Mouse (Mus musculus) liver, adult 2 months (tissue): ENCODE measurements around the gene Strap. TPM values are rescaled to one million over a fixed set of nuclear protein-coding genes. Genes with fewer than 3 reads are reported as not detected.

Experiments
- DNase-seq: peaks from one replicate; pipeline ENCODE4 v3.0.0-alpha.2; 2011; ENCODE audit warnings: low read depth, low spot score; ENCODE audit errors: extremely low read depth
- H3K27ac ChIP-seq: fragments of 200-500 bp; replicated peaks from 2 replicates; pipeline ENCODE4 v1.5.1; 2012; ENCODE audit warnings: low read depth, mild to moderate bottlenecking, control low read depth, inconsistent platforms, low read length; ENCODE audit not compliant: insufficient read depth
- H3K27me3 ChIP-seq: fragments of 200-500 bp; 2 replicates; pipeline ENCODE4 v1.6.1; 2012; ENCODE audit warnings: mild to moderate bottlenecking, moderate library complexity, low read length, inconsistent platforms; ENCODE audit not compliant: control insufficient read depth, insufficient read depth
- H3K36me3 ChIP-seq: fragments of 200-500 bp; 2 replicates; pipeline ENCODE4 v1.6.1; 2012; ENCODE audit warnings: low read length, inconsistent platforms; ENCODE audit not compliant: control insufficient read depth, insufficient read depth
- H3K4me1 ChIP-seq: fragments of 200-500 bp; 2 replicates; pipeline ENCODE4 v1.6.1; 2011; ENCODE audit warnings: low read length; ENCODE audit not compliant: control insufficient read depth, insufficient read depth
- H3K4me3 ChIP-seq: fragments of 200-500 bp; 2 replicates; pipeline ENCODE4 v1.5.1; 2011; ENCODE audit warnings: low read depth, mild to moderate bottlenecking, control low read depth, low read length, moderate library complexity; ENCODE audit not compliant: insufficient read depth
- H3K79me2 ChIP-seq: fragments of 200-500 bp; 2 replicates; pipeline ENCODE4 v1.6.1; 2012; ENCODE audit warnings: inconsistent platforms, mild to moderate bottlenecking, low read length, moderate library complexity; ENCODE audit not compliant: control insufficient read depth, insufficient read depth
- H3K9ac ChIP-seq: fragments of 200-500 bp; 2 replicates; pipeline ENCODE4 v1.6.1; 2012; ENCODE audit warnings: low read depth, mild to moderate bottlenecking, control low read depth, inconsistent platforms, low read length
- CTCF ChIP-seq: fragments of 200-500 bp; IDR thresholded peaks from 2 replicates; pipeline ENCODE4 v1.5.1; 2011; ENCODE audit warnings: low read depth, low read length, control low read depth
- POLR2A ChIP-seq: fragments of 200-500 bp; IDR thresholded peaks from 2 replicates; pipeline ENCODE4 v1.6.1; 2011; ENCODE audit warnings: low read length, control low read depth; ENCODE audit not compliant: insufficient read depth; ENCODE audit errors: extremely low read depth
- WGBS: fragments of 180-500 bp; shearing (Covaris S2); methylation state at CpG from one replicate; pipeline ENCODE4 v1.1.7; 2018; 5-methylcytosine and 5-hydroxymethylcytosine counted together
- polyA plus RNA-seq: library from polyadenylated mRNA; depleted of rRNA; stranded (reverse); fragments of >200 nt; gene quantifications from 2 replicates; pipeline ENCODE4 v1.2.3, GENCODE M21; 2012
- total RNA-seq: library from RNA; depleted of rRNA; stranded (reverse); fragments of >200 nt; gene quantifications from 2 replicates; pipeline ENCODE4 v1.2.3, GENCODE M21; 2014

Gene Strap
- total and polyA plus RNA-seq, 2 experiments, result 26.8 to 47.1 TPM

DNA sequence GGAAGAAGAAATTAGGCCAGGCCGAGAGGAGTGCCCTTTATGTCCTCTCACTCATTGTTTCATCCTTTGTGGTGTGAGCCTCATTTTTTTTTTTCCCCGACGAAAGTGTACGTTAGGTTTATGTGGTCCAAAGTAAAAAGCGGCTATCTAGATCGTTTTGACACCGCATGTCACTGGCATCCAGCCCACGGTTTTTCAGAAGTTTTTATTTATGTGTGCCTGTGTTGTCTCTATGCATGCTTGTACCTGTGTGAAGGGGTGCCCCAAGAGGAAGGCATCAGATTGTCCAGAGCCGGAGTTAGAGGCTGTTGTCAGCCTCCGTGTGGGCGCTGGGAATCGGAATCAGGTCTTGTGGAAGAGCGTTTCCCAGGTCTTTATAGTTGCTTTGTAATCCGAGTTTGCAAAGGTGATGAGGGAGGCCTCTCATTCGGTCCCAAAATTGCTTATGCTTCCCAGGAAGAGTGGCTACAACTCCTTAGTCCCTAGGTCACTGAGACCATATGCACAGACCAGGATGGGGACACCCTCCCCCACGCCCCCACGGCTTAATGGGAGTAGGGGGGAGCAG lies 877 bp downstream of the Strap start:
- H3K36me3 ChIP-seq, result peaks cover 13% of the 10 kb centered on the region
- peak overlapping the region; percentile 90 for H3K9ac ChIP-seq
- peak; percentile 30 for DNase-seq
- H3K27ac ChIP-seq, result peak overlapping the region; percentile 71
- H3K4me3 ChIP-seq, result peak overlapping the region; percentile 84
- peaks cover 16% of the 10 kb centered on the region for H3K79me2 ChIP-seq
- peaks cover 14% of the 10 kb centered on the region for H3K4me1 ChIP-seq
- no peak for TF ChIP-seq CTCF
- no peak for TF ChIP-seq POLR2A
- 8% methylated on average over 17 of the region's 17 CpGs for WGBS
- H3K27me3 ChIP-seq, result no peaks in the 10 kb centered on the region

DNA sequence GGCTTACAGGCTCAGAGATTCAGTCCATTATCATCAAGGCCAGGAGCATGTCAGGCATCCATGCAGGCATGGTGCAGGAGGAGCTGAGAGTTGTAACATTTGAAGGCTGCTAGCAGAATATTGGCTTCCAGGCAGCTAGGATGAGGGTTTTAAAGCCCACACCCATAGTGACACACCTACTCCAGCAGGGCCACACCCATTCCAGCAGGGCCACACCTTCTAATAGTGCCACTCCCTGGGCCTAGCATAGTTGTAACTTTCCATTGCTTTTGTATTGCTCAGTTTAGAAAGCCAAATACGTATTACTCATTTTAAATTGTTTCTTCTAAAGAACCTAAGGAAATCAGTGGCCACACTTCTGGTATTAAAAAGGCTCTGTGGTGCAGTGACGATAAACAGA lies 6.1 kb downstream of the Strap start:
- no peak for TF ChIP-seq CTCF
- TF ChIP-seq POLR2A, result no peak
- WGBS, result 93% methylated on average over 2 of the region's 2 CpGs

DNA sequence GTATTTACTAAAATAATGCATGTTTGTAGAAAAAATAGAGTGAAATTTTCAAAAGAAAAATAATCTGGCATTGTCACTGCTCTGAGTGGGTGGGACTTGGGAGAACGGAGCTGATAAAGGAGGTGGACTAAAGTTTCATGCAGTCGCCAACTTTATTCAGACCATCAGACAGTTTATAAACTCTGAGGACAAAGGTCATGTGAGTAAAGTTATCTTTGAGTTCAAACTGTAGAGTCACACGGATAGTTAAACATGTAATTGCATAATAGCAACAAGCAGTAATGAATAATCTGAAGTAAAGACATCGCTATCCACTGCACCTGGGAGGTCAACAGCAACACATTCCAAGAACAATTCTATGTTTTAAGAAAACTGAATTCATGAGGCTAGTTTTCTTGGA lies 9.8 kb downstream of the Strap start:
- peak; percentile 94 for DNase-seq
- no peak for TF ChIP-seq CTCF
- Histone ChIP-seq H3K79me2 (no peaks in the 10 kb centered on the region; the same call in 1 of the 2 replicates), H3K4me1 (peaks cover 8% of the 10 kb centered on the region; the same call in 1 of the 2 replicates), H3K9ac (no peak overlapping the region), H3K27ac (peak overlapping the region; percentile 66), H3K4me3 (no peak overlapping the region), H3K27me3 (no peaks in the 10 kb centered on the region), H3K36me3 (peaks cover 56% of the 10 kb centered on the region)
- 13% methylated on average over 4 of the region's 4 CpGs for WGBS

More for the DNA sequence above, 6.1 kb downstream of the Strap start:
- peaks cover 22% of the 10 kb centered on the region for H3K4me1 ChIP-seq
- H3K36me3 ChIP-seq, result peaks cover 46% of the 10 kb centered on the region
- peaks cover 6% of the 10 kb centered on the region for H3K79me2 ChIP-seq
- no peak overlapping the region for H3K9ac ChIP-seq
- no peaks in the 10 kb centered on the region for H3K27me3 ChIP-seq
- no peak for DNase-seq
- H3K27ac ChIP-seq, result no peak overlapping the region
- H3K4me3 ChIP-seq, result no peak overlapping the region

DNA sequence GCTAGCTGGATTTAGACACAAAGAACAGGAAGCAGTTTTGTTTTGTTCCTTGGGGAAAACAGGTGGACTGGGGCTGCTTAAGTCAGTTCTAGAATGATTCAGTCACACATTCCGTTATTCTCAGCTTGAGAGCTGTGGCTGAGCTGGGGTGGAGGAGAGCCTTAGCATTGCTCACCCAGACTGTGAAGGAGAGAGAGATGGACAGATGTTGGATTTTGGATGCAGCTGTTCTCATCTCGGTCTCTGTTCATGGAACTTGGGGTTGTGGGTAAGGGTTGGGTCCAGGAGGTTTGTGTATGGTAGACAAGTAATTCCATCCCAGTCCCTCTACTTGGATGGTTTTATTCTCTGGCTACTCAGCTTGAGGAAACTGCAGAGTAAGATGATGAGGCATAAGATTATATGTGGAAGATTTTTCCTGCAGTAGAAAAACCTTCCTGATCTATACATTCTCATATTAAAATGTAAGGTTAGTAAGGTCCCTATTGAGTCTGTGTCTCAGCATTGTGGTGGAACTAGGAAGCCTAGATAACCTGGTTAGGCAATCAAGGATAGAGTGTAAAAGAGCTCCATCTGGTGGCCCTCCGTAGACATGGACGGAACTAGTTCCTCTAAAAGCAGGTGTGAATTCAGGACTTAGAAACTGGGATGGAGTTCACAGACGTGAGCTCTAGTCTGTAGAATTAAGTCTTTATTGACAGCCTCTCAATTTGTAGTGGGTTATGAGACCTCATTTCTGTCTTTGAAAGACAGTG lies 12.5 kb downstream of the Strap start:
- no peaks in the 10 kb centered on the region for H3K79me2 ChIP-seq
- no peaks in the 10 kb centered on the region for H3K27me3 ChIP-seq
- 57% methylated on average over 5 of the region's 5 CpGs for WGBS
- H3K27ac ChIP-seq, result no peak overlapping the region
- H3K4me1 ChIP-seq, result peaks cover 19% of the 10 kb centered on the region
- peaks cover 45% of the 10 kb centered on the region for H3K36me3 ChIP-seq
- H3K4me3 ChIP-seq, result no peak overlapping the region
- TF ChIP-seq CTCF (peak; percentile 33; the same call in 1 of the 2 replicates), POLR2A (no peak)
- DNase-seq, result peak; percentile 58
- no peak overlapping the region for H3K9ac ChIP-seq

DNA sequence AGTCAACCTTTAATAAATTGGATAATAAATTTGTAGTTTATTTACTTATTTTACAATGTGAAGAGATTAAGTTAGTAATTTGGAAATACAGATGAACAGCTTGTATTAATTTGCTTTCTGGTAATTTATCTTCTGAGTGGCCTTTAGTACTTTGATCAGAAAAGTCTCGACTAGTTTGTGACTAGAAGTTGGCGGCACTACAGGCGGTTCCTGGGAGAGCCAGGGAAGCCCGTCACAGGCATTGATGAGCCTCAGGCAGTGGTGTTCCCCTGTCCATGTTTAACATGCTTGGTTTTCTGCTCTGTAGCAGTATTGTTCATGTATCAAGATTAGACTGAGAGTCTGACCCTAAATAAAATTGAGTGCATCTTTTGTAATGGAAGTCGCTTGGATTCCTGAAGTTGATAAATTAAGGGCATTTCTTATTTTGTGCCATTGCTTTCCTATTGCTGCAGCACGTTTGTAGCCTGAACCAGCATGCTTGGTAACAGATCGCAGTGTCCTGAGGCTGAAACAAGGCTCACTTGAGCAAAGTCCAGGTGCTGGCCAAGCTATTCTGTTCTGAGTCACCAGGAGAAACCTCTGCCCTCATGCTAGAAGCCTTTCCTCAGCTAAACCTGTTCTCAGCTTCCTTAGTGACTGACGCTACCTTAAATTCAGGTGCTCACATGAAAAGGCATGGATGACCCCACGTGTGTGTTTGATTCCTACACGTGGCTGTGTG lies 16.8 kb downstream of the Strap start:
- WGBS, result 30% methylated on average over 10 of the region's 10 CpGs
- peaks cover 4% of the 10 kb centered on the region; the same call in 1 of the 2 replicates for H3K79me2 ChIP-seq
- TF ChIP-seq CTCF (no peak), POLR2A (no peak)
- peaks cover 13% of the 10 kb centered on the region for H3K4me1 ChIP-seq
- no peak overlapping the region for H3K4me3 ChIP-seq
- no peaks in the 10 kb centered on the region for H3K27me3 ChIP-seq
- H3K9ac ChIP-seq, result peak overlapping the region; percentile 38
- peak; percentile 82 for DNase-seq
- peaks cover 21% of the 10 kb centered on the region for H3K36me3 ChIP-seq
- H3K27ac ChIP-seq, result peak overlapping the region; percentile 83
